Mouse (Mus musculus) C2C12 (cell line): ENCODE measurements around the gene Reln.

Experiments
- CEBPB ChIP-seq: IDR thresholded peaks from one replicate; pipeline ENCODE4 v1.6.1; 2011; ENCODE audit warnings: low read depth, mild to moderate bottlenecking, control low read depth, moderate library complexity
- CTCF ChIP-seq: IDR thresholded peaks from one replicate; pipeline ENCODE4 v1.5.1; 2011; ENCODE audit not compliant: control insufficient read depth, insufficient read depth, insufficient read length
- FOSL1 ChIP-seq: IDR thresholded peaks from one replicate; pipeline ENCODE4 v1.8.0; 2011; ENCODE audit warnings: mild to moderate bottlenecking, low read length; ENCODE audit not compliant: poor library complexity, insufficient read depth, severe bottlenecking
- MAX ChIP-seq: IDR thresholded peaks from one replicate; pipeline ENCODE4 v1.6.1; 2011; ENCODE audit warnings: mild to moderate bottlenecking, control low read depth
- MYOD1 ChIP-seq: IDR thresholded peaks from one replicate; pipeline ENCODE4 v1.6.1; 2011; ENCODE audit warnings: low read depth; ENCODE audit not compliant: control insufficient read depth, insufficient read length
- USF1 ChIP-seq: IDR thresholded peaks from one replicate; pipeline ENCODE4 v1.6.1; 2011; ENCODE audit warnings: low read depth, mild to moderate bottlenecking, control low read depth, moderate library complexity

DNA sequence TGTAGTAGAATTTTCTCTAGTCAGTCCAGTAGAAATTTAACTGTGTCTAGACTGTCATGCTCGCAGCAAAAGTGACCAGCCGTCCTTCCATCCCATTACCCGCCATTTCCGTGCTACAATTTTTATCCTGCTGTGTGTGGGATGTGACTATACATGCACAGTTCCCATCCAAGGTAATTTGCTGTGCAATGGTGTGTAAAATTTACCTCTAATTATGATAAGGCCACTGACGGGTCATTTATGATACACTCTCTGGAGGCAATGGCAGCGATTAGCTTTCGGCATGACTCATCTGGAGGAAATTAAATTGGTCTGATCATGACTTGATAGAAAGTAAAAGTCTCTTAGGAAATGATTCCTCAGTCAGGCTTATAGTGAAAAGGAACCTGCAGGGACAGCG, 311.5 kb downstream of the Reln start:
- TF ChIP-seq FOSL1 (no peak), CTCF (no peak), USF1 (no peak), CEBPB (no peak), MYOD1 (no peak), MAX (no peak)
